Mouse (Mus musculus) left cerebral cortex, adult 9 months (tissue): ENCODE measurements around the gene Lce1b.
"Not testable (repeated sequence)": the region's sequence is repeated elsewhere in the genome, so short reads cannot be mapped to it uniquely, and the experiment has no call there.

Experiments
- DNase-seq, 2 experiments: peaks; one replicate each; pipeline ENCODE4 v3.0.0; 2022; ENCODE audit warnings: low spot score in 2 of 2

Gene Lce1b

DNA sequence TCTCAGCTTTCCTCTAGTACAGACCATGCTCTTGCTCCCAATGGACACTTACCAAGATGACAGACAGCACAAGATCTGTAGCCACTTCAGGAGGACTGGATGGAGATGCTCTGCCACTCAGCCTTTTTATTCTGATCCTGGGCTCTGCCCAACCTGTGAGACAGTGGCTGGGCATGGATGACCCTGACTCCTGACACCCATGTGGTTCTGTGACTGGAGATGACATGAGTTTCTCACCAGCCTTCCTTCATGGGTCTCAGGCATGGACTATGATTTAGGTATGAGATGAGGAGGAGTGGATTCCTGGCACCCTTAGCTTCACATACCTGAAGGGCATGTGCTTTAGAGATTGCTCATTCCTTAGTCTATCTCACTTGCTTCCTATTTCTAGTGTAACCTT is at the start of gene Lce1b:
Lce1b (minus strand) TSS at position 101 of the 400 bp plus-strand sequence.
- DNase-seq = no peak

DNA sequence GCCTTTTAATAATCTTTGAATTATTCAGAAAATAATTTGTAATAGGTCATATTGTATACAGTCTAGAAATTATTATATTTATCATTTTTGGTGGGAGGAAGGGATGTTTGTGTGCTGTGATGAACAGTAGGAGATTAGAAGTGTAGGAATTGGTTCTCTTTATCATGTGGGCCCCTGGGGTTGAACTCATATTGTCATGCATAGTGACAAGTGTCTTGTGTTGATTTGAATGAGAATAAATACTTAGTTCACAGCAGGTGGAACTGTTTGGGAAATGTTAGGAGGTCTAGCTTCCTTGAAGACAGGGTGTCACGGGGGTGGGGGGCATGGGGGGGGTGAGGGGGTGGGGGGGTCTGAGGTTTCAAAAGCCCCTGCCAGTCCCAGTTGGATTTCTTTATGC is 37.9 kb upstream of the Lce1b start:
- no peak for DNase-seq

- no peak for DNase-seq
These were observed 35.0 kb upstream of the Lce1b start for GRCm38 (mm10) chr3:92691688-92692087.

DNA sequence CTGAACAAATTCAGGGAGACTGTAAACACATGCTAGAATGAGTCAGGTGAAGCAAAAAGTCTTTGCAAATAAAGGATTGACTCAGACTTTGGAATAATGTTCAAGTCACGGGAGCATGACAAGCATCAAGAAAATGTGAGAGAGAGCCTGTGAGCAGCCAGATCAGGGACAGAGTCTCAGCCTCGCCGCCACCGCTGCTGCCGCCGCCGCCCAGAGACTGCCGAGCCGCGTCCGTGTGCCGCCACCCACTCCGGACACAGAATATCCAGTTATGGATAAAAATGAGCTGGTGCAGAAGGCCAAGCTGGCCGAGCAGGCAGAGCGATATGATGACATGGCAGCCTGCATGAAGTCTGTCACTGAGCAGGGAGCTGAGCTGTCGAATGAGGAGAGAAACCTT is 32.4 kb upstream of the Lce1b start:
- not testable (repeated sequence) for DNase-seq

DNA sequence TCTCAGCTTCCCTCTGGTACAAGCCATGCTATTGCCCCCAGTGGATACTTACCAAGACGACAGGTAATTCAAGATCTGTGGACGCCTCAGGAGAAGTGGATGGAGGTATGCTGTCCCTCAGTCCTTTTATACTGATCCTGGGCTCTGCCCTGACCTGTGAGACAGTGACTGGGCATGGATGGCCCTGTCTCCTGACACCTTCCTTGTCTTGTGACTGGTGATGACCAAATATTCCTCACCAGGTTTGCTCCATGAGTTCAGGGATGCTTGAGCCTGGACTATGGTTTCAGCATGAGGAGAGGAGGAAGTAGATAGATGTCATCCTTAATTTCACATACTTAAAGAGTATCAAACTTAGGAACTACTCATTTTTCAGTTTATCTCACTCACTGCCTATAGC is 30.4 kb upstream of the Lce1b start, which contains the start of gene Lce1d:
Lce1d (minus strand) TSS at position 101 of the 400 bp plus-strand sequence.
- DNase-seq = no peak

GRCm38 (mm10) chr3:92678947-92679346 is 22.2 kb upstream of the Lce1b start, which contains the start of gene Lce1c:
Gene Lce1c, plus strand, starts transcription at chr3:92679247.
- no peak for DNase-seq

- DNase-seq = no peak
These were observed 13.5 kb upstream of the Lce1b start, which contains the start of gene Lce1a2 for GRCm38 (mm10) chr3:92670215-92670614. Gene Lce1a2, minus strand, starts transcription at chr3:92670315.

DNA sequence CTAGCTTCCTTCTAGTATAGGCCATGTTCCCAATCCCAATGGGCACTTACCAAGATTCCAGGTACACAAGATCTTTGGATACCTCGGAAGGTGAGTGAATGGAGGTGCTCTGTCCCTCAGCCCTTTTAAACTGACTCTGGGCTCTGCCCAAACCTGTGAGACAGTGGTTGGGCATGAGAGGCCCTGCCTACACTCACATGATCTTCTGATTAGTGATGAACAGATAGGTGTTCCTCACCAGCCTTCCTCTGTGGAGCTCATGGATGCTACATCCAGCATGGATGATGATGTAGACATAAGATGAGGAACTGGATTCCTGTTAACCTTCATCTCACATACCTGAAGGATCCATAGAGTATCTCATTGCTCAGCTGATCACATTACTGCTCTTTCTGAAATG is 8.5 kb downstream of the Lce1b start, which contains the start of gene Lce1a1:
Lce1a1 (minus strand) TSS at position 101 of the 400 bp plus-strand sequence.
- no peak for DNase-seq

DNA sequence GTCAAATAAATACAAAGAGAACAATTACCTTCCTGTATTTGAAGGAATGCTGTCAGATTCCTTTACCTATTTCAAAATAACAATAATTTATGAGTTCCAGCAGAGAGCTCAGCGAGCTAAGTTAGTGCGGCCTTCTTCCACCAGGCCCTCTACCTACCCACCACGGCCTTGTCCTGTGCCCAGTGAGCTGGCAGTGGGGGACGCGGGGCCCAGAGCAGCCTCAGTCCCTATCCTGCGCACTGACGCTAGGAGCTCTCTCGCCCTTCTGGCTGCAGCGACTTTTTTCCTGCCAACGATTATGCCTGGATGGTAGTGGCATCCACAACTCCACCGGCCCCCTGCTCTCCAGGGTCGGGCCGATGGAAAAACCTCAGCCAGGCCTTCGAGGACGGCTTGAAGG is 16.9 kb downstream of the Lce1b start:
- no peak for DNase-seq

DNA sequence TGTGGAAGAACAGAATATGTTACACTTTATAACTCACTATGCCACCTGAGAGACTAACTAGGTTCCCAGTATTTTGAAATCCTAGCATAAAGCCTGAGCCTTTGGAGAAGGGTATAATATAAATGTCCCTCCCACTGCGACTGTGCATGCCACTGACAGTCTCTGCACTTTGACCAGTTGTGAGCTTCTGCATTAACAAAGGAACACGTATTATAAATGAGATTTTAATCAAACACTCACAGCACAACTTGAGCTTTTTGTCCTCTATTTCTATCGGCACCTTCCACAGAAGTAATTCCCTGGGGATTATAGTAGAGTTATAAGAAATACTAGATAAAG is 18.1 kb downstream of the Lce1b start:
- DNase-seq = no peak

- no peak for DNase-seq
These were observed 18.7 kb downstream of the Lce1b start for GRCm38 (mm10) chr3:92637745-92638652.

DNA sequence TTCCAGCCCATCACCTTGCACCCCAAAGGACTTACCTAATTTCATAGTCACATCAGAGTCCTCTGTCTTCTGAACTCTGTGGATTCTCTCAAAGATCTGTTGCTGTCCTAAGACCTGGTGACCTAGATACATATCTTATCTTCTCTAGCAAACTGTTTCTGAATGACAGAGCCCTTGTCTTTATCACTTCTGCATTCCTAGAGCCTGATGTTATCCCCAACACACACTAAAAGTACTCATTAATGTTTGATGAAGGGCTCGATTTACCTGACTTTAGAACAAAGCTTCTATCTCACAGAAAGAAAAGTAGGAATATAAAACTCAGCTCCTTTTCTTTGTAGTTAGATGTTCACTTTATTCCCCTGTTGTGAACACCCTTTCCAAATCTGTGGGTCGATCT is 35.2 kb downstream of the Lce1b start, which contains the start of gene Lce6a:
Lce6a (minus strand) TSS at position 101 of the 400 bp plus-strand sequence.
- no peak for DNase-seq

- no peak for DNase-seq
These were observed 46.9 kb downstream of the Lce1b start for GRCm38 (mm10) chr3:92609804-92610203.

DNA sequence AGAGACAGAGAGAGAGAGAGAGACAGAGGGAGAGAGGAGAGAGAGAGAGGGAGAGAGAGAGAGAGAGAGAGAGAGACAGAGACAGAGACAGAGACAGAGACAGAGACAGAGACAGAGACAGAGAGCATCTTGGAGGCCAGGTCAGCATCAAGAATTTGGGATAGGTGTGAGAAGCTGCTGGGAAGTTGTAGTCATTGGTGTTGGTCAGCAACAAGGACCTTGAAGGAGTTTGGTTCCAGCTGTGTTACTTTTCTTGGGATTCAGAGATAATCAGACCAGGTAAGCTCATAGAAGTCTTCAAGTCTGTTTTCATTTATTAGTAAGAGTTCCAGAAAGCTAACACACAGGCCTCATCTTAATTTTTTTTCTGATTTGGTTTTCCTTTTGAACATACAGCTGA is 49.3 kb downstream of the Lce1b start, which contains the start of gene 2210017I01Rik:
2210017I01Rik (minus strand) TSS at position 101 of the 400 bp plus-strand sequence.
- DNase-seq = no peak
